Mouse (Mus musculus): ENCODE measurements around the gene Prph2.

Prph2 gene

DNA sequence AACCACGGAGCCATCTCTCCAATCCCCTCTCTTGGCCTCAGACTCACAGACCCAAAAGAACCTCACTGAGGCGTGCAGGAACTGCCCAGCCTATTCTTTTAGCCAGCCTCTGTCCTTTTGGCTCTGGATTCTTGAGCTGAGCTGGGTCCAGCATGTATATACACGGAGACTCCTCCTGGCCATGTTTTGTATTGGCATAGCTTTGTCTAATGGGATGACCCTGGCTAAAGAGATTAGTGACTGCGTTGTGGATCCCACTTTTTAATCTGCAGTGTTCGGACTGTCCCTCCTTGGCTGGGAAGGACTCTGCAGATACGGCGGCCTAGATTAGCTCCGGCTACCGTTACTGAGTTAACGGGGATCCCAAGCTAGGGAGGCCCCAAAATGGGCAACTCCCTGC is at the start of gene Prph2:
TSS of gene Prph2 (plus strand) at position 274 of the 400 bp plus-strand sequence.
- no peak for DNase-seq

DNA sequence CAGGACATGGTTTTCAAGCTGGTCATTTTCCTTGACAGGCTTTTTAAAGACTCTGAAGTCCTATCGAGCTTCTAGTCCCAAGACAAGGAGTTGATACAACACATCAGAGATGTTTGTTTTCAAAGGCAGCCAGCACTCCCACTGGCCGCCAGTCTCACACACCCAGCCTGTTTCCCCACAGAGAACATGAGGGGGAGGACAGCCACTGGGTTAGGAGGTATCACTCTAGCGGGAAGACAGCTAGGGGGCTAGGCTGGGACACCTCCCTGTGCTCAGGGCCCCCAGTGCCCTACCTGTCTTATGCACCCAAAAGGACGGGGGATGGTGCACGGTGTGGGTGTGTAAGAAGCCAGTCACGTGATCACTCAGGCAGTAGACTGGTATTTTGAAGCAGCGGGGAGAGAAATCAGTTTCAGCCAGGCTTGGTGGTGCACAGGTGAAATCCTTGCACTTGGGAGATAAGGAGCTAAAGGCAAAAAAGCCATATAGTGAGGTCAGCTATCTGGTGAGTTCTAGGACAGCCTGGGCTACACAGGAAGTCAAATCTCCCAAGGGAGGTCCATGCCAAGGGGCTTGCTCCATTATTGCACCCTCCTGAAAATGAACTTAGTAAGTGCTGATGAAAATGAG is 45.6 kb upstream of the Prph2 start:
- DNase-seq, result no peak

DNA sequence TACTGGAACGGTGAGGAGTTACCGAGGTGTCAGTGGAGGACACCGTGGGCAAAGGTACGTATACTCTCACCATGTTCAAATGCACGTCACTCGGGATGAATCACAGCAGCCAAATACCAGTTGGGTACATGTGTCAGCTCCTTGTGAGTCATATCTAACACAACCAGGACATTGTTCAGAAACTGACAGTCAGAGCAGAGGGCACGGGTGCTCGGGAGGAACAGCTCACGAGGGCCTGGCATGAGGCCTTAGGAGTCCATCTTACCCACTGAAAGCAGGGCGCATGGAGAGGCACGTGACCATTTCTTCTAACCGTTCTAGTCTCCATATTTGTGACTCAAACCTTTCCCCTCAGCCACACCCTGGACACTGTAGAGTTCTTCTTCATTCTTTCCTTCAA is 43.4 kb upstream of the Prph2 start:
- DNase-seq, result no peak

DNA sequence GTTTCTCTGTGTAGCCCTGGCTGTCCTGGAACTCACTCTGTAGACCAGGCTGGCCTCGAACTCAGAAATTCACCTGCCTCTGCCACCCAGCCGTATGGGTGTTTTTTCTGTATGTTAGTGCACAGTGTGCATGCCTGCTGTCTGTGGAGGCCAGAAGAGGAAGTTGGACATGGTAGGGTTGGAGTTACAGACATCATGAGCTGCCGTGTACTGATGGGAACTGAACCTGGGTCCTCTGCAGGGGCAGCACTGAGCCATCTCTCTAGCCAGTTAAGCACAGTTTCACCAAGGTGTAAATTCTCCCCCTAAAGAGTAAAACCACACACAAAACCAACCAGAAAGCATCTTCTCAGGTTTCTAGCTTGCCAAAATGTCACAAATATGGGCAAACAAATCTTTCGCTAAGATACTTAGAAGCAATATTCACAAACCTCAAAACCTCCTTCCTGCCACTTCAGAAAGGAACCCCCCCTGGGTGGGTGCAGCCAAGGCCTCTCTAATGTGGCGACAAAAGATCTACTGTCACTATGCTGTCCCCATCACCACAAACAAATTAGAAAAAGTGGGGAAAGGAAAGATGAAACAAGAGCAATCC is 40.0 kb upstream of the Prph2 start:
- no peak for DNase-seq

DNA sequence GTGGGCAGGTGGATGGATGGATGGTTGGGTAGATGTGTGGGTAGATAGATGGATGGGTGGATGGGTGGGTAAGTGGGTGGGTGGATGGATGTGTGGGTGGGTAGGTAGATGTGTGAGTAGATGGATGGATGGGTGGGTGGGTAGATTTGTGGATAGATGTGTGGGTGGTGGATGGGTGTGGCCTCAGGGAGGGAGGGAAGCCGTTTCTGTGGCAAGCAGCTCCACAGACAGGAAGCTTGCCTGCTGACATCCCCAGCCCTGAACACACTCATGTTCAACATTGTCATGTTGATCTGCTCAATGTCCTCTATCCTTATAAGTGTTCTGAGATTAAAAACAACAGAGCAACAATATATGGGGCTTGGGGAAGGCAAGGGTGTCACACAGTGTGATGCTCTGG is 39.3 kb upstream of the Prph2 start:
- no peak for DNase-seq

- DNase-seq, result no peak
These were observed 37.5 kb upstream of the Prph2 start for GRCm38 (mm10) chr17:46872806-46873205.

- no peak for DNase-seq
These were observed 36.1 kb upstream of the Prph2 start for GRCm38 (mm10) chr17:46874133-46874532.

- no peak for DNase-seq
These were observed 34.6 kb upstream of the Prph2 start for GRCm38 (mm10) chr17:46875626-46876025.

- no peak for DNase-seq
These were observed 33.8 kb upstream of the Prph2 start for GRCm38 (mm10) chr17:46876371-46876950.

GRCm38 (mm10) chr17:46877061-46877460 is 33.2 kb upstream of the Prph2 start:
- DNase-seq, result no peak

- DNase-seq, result no peak
These were observed 30.4 kb upstream of the Prph2 start for GRCm38 (mm10) chr17:46879841-46880311.

- DNase-seq, result no peak
These were observed 29.9 kb upstream of the Prph2 start for GRCm38 (mm10) chr17:46880322-46880721.

GRCm38 (mm10) chr17:46881728-46882127 is 28.5 kb upstream of the Prph2 start:
- no peak for DNase-seq

DNA sequence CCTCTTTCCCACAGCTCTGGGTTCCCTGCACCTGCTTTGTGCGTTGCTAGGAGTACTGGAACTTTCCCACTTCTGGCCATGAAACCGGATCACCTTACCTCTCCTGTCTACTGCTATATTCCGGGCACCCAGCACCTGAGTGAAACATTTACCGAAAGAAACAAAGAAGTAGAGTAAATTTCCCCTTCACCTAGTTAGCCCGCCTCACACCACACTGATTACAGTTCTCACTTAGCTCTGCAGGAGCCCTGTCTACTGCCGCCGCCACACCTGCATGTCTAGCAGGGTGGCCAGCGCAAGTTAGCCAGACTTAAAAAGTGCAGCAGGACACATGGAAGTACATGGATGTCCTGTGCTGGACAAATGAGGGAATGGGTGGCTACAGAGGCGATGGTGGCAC is 27.2 kb upstream of the Prph2 start:
- no peak for DNase-seq

DNA sequence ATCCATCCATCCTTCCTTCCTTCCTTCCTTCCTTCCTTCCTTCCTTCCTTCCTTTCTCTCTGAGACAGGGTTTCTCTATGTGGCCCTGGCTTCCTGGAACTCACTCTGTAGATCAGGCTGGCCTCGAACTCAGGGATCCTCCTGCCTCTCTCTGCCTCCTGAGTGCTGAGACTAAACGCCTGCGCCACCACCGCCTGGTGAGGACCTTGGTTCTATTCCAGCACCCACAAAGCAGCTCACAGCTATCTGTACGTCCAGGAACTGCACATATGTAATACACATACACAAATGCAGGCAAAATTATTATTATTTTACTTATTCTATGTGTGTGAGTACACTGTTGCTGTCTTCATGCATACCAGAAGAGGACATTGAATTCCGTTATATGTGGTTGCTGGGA is 25.5 kb upstream of the Prph2 start:
- DNase-seq, result no peak

DNA sequence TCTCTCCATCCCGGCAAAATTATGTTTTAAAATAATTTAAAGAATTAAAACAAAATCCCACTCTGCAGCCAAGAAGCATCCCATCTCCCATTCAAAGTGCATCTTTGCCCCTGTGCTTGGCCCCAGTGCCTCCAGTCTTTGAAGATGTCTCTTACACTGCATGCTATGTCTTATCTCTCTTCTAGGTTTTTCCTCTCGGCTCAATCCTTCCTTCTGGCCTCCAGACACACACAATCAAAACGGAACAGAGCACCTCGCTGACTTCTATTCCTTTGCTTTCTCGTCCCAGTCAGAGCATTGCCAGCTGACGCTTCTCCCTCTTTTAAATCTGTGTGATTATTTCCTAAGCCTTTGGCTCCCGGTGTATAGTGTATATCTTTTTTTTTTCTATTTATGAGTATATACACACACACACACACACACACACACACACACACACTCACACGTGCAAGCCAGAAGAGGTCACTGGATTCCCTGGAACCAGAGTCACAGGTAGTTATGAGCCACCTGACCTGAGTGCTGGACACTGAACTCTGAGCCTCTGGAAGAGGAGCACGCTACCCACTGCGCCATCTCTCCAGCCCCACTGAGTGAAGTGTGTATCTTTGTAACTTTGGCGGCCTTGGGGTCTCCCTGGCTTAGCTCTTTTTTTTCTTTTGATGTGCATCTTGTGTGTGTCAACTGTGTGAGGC is 24.9 kb upstream of the Prph2 start:
- DNase-seq, result no peak

DNA sequence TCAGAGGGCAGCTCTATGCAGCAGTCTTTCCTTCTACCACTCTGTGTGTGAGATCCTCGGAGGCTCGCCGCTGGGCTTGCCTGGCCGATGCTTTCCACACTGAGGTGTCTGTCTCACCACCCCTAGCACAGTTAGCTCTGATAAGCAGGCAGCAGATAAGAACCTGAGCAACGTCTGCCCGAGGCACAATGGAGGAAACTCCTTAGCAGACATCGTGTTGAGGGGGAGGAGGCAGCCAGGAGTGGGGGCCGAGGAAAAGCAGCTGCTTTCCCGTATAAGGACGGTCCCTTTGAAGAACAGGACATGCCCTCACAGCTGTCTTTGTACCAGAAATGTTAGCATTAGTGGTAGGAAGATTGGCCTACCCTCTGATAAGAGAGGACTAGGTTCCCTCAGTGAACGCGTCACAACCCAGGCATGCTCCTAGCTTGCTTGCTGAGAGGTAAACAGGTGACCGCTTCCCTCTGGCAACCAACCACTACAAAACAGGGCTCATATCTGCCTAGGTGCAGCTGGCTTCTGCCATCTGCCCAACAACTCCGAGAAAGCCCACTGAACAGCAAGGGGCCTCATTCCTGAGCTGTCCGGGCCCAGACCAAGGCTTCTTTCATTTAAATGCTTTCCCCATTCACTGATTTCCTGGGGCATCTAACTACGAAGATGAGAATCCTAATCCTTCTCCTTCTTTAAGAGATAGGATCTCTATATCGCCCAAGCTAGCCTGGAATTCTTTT is 24.2 kb upstream of the Prph2 start:
- DNase-seq, result no peak

DNA sequence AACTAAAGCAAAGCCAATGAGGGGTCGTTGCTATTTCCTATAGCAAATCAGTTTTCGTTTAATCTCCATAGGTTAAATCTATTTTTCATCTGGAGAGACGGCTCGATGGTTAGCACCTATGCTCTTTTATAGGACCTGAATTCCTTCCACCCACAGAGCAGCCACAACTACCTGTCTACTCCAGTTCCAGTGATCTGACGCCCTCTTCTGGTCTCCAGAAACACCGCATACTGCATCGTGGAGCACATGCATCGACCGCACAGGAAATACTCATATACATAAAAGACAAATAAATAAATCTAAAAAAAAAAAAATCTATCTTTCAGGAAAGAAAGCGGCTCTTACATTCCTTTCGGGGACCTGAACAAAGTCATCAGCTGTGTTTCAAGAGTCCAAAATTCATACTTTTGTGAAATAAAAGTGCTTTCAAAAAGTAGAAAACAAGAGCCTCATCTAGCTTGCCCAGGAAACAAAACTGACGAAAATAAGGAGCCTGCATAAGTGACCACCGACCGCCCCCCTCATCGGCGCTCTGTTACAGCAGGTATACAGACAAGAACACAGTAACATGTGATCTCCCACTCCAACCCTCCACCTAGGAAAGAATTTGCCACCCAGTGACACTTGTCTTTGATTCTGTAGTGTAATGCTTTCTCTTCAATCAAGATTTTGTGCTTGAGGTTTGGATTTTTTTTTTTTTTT is 21.6 kb upstream of the Prph2 start:
- peak; percentile 49 for DNase-seq

GRCm38 (mm10) chr17:46889450-46890084 is 20.7 kb upstream of the Prph2 start:
- DNase-seq, result peak; percentile 85

DNA sequence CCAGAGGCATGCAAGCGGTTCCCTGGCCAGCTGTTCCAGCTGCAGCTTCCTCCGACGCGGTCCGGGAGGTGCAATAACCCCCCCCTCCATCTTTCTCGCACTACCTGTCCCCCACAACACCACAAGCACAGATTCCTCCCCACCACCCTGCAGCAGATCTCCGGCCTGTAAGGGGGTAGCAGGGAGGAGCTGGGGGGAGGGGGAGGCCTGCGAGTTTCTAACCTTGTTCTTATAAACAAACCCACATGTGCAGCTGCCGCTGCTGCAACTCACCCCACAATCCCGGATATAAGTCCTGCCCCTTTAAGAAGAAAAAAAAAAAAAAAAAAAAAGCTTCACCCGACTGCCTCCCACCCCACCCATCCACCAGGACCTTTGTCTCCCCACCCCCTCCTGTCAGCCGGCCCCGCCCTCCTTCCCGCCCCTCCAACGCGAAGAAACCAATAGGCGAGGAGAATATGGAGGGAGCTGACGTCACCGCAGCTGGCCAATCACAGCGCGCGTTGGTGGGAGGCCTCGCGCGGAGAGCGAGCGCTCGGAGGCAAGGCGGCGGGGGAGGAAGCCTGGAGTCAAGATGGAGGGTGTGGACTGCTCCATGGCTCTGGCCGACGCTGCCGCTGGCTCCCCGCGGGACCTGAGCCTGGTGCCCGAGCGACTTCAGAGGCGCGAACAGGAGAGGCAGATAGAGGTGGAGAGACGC is 20.0 kb upstream of the Prph2 start, which contains the start of gene Tbcc:
TSS of gene Tbcc (plus strand) at position 569 of the 700 bp plus-strand sequence.
- peak; percentile 96 for DNase-seq

Data from cerebellum, adult 11 months (tissue).